11 mouse cellular contexts compared by ENCODE assay signal in genomic region chr14:56368834-56369233, GRCm38 (mm10). TPM values are rescaled to one million over a fixed set of nuclear protein-coding genes. Genes with fewer than 3 reads are reported as not detected.
DNase-seq lines count a peak whose midpoint lies in the region; ATAC-seq and TF ChIP-seq lines count a peak whose summit lies in the region.
"Had no signal": no experiment of that assay in that cellular context is flagged by ENCODE, and none has a peak within 500 bp of the region (broad histone marks: within the 10 kb centered on the region; RNA-seq: fewer than 3 reads in every experiment).

No protein-coding gene starts in this region.

- peaks cover 10% of the 10 kb centered on the region for H3K4me1 ChIP-seq in testis, adult 2 months (ENCODE audit: control insufficient read depth, insufficient read depth, low read length)
- no peaks in the 10 kb centered on the region for H3K4me1 ChIP-seq in embryonic facial prominence, embryonic 11.5 days (ENCODE audit: control insufficient read depth, insufficient read depth, low read length)

- ATAC-seq in embryonic facial prominence, embryonic 11.5 days (replicated peaks; ENCODE audit: insufficient number of reproducible peaks, low FRiP score, low TSS enrichment, low read depth) = no peak

- intact Hi-C loops in heart, postnatal 36 days (cut with DNase I) = no loop called here

- H3K4me2 ChIP-seq in embryonic facial prominence, embryonic 11.5 days (ENCODE audit: low read depth, low read length) = no peak overlapping the region
- H3K4me2 ChIP-seq: neural tube, embryonic 12.5 days had no signal

- H3K9me3 ChIP-seq in embryonic facial prominence, embryonic 11.5 days (replicated peaks; ENCODE audit: control insufficient read depth, low read length) = no peaks in the 10 kb centered on the region
- H3K9me3 ChIP-seq: neural tube, embryonic 12.5 days had no signal

- WGBS in embryonic facial prominence, embryonic 11.5 days = 53% methylated on average over 3 of the region's 3 CpGs

- no peaks in the 10 kb centered on the region; the same call in 1 of the 2 replicates for H3K27me3 ChIP-seq in testis, adult 2 months (ENCODE audit: control insufficient read depth, insufficient read depth, low read length)
- peaks cover 24% of the 10 kb centered on the region for H3K27me3 ChIP-seq in embryonic facial prominence, embryonic 11.5 days (ENCODE audit: control insufficient read depth, insufficient read depth, low read length)

- no peak for TF ChIP-seq POLR2A in testis, adult 2 months (IDR thresholded peaks at IDR 0.05; ENCODE audit: control insufficient read depth, low read depth, low read length)

- H3K36me3 ChIP-seq in testis, adult 2 months (ENCODE audit: control insufficient read depth, insufficient read depth, low read length) = no peaks in the 10 kb centered on the region
- no peaks in the 10 kb centered on the region for H3K36me3 ChIP-seq in embryonic facial prominence, embryonic 11.5 days (replicated peaks; ENCODE audit: control insufficient read depth, insufficient read depth, low read depth, low read length)
- H3K36me3 ChIP-seq: neural tube, embryonic 12.5 days had no signal

- H3K9ac ChIP-seq in embryonic facial prominence, embryonic 11.5 days (replicated peaks; ENCODE audit: low read length) = no peak overlapping the region
- H3K9ac ChIP-seq: neural tube, embryonic 12.5 days had no signal

- H3K27ac ChIP-seq in testis, adult 2 months (ENCODE audit: control insufficient read depth, insufficient read depth, low read depth, low read length) = no peak overlapping the region
- no peak overlapping the region for H3K27ac ChIP-seq in embryonic facial prominence, embryonic 11.5 days (replicated peaks; ENCODE audit: low read depth, low read length)
- H3K27ac ChIP-seq: neural tube, embryonic 12.5 days had no signal

- TF ChIP-seq CTCF in testis, adult 2 months (IDR thresholded peaks at IDR 0.05; ENCODE audit: control insufficient read depth, insufficient read depth, insufficient replicate concordance, low read depth, low read length) = peak; percentile 37; the same call in 1 of the 2 replicates

- no peak overlapping the region for H3K4me3 ChIP-seq in testis, adult 2 months (ENCODE audit: control insufficient read depth, low read depth, low read length)
- H3K4me3 ChIP-seq in embryonic facial prominence, embryonic 11.5 days (ENCODE audit: low read depth, low read length) = no peak overlapping the region
- H3K4me3 ChIP-seq: neural tube, embryonic 12.5 days had no signal

- peak; percentile 28 for DNase-seq in heart, postnatal 4 days
- no peak for DNase-seq in heart, postnatal 36 days
- no peak for DNase-seq in testis, postnatal 14 days (ENCODE audit: low spot score)
- DNase-seq in embryonic facial prominence, embryonic 11.5 days (ENCODE audit: low spot score) = peak; percentile 30
- DNase-seq in thymus, postnatal 25 days = peak; percentile 31
- DNase-seq in layer of hippocampus, postnatal 25 days (ENCODE audit: extremely low spot score in 1 of 2, low spot score in 1 of 2) = no peak
- no peak for DNase-seq in gastrocnemius, adult 8-10 months (ENCODE audit: low spot score in 2 of 2)
- DNase-seq: gastrocnemius, postnatal 25 days had no signal

RNA-seq across cellular contexts. Expression of gene Atp12a, which starts 4.0 kb away (rescaled TPM):
- total RNA-seq in heart, postnatal 4 days (2021) = not detected
- total RNA-seq in heart, postnatal 36 days (2021) = not detected
- 0.09 and 0.12 TPM in 2 replicates for polyA plus RNA-seq in testis, adult 2 months (2012; rRNA removed)
- polyA plus RNA-seq in embryonic facial prominence, embryonic 11.5 days (2014; fragmentation: Nextera tagmentation; extraction: Ambion mirVana) = 0.13 TPM in 1 of 2 replicates, not detected in the other
- total RNA-seq in layer of hippocampus, postnatal 25 days (2021) = not detected
- not detected for total RNA-seq in gastrocnemius, adult 8-10 months (2022)
- total RNA-seq: adrenal gland, postnatal 36 days; gastrocnemius, postnatal 25 days had no signal
- polyA plus RNA-seq: neural tube, embryonic 12.5 days had no signal

RNA-seq across cellular contexts. Expression of gene Rnf17, which starts 33.5 kb away (rescaled TPM):
- total RNA-seq in heart, postnatal 4 days (2021) = 1 to 10 TPM; 1.6 TPM
- under 1 TPM; 0.24 to 0.67 TPM for total RNA-seq in heart, postnatal 36 days (2021)
- 39.2 and 51.0 TPM in 2 replicates for polyA plus RNA-seq in testis, adult 2 months (2012; rRNA removed)
- polyA plus RNA-seq in embryonic facial prominence, embryonic 11.5 days (2014; fragmentation: Nextera tagmentation; extraction: Ambion mirVana) = 1.3 and 2.6 TPM in 2 replicates
- under 1 TPM; 0.62 to 0.94 TPM for total RNA-seq in layer of hippocampus, postnatal 25 days (2021)
- under 1 TPM in 3 of 4 experiments, not detected in 1; 0.09 to 0.32 (median 0.29) TPM for total RNA-seq in gastrocnemius, adult 8-10 months (2022)
- total RNA-seq: gastrocnemius, postnatal 25 days had no signal

Comparison
In these comparisons a context has a peak if more than half of its experiments do, and no peak if none do; other contexts are left out.
1. DNase-seq: peak in heart, postnatal 4 days (single experiment), embryonic facial prominence, embryonic 11.5 days (single experiment) and thymus, postnatal 25 days (single experiment); none in heart, postnatal 36 days (0 of 2), testis, postnatal 14 days (single experiment), layer of hippocampus, postnatal 25 days (0 of 2) and gastrocnemius, adult 8-10 months (0 of 2).